Mouse (Mus musculus): ENCODE data around the gene Lif. TPM values are rescaled to one million over a fixed set of nuclear protein-coding genes. Genes with fewer than 3 reads are reported as not detected.

Lif gene
- polyA plus RNA-seq, 1 experiment from 2014 or later = not detected

DNA sequence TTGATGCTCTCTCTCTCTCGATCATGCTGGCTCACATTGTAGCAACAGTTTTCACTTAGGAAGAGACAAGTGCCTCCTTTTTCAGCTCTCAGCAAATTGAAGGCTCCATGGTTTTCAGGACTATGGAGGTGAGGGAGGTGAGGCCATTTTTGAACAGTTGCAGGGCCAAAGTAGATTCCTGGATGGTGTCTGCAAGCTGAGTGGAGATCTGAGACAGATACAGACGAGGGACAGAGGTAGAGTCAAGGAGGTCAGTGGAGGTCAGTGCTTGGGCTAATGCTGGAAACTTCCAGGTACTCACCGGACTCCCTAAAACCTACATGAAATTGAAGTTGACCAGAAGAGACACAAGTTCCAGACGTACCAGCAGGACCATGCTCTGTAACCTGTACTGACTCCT, 54.8 kb downstream of the Lif start:
- no peaks in the 10 kb centered on the region for H3K9me3 ChIP-seq (ENCODE audit: control insufficient read depth, low read length)
- no peak for DNase-seq (ENCODE audit: low spot score, missing footprints)
- H3K36me3 ChIP-seq (ENCODE audit: control insufficient read depth, insufficient read depth, low read length) = no peaks in the 10 kb centered on the region
- WGBS = 82% methylated on average over 4 of the region's 4 CpGs
- ATAC-seq (ENCODE audit: low FRiP score) = no peak
- H3K9ac ChIP-seq (ENCODE audit: low read length) = no peak overlapping the region
- no peak overlapping the region for H3K4me3 ChIP-seq (ENCODE audit: low read depth, low read length)
- no peak overlapping the region for H3K4me2 ChIP-seq
- H3K4me1 ChIP-seq (ENCODE audit: control insufficient read depth, insufficient read depth, low read length) = no peaks in the 10 kb centered on the region
- no peaks in the 10 kb centered on the region for H3K27me3 ChIP-seq (ENCODE audit: control insufficient read depth, insufficient read depth, low read length)
- H3K27ac ChIP-seq (ENCODE audit: low read depth, low read length) = no peak overlapping the region

GRCm38 (mm10) chr11:4317287-4317686, 59.9 kb downstream of the Lif start:
- 61% methylated on average over 5 of the region's 5 CpGs for WGBS
- no peak overlapping the region for H3K4me2 ChIP-seq

DNA sequence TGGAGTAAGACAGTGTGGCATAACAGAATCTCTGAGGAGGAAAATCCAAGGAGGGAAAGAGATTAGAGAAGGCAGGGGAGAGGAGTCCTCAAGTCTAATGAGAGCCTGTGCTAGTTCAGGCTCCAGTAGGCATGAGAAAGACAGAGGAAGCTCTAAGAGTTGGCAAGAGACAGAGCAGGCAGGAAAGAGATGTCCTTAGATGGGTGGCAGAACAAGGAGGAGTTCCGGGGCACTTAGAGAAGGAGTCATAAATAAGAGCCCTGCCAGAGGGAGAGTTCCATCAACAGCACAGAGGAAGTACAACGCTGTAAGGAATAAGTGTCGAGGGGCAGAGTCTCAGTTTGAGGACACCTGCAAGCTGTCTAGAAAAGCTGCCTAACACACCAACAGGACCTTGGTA, 60.7 kb downstream of the Lif start:
- no peak overlapping the region for H3K4me3 ChIP-seq (ENCODE audit: low read depth, low read length)
- no peak overlapping the region for H3K9ac ChIP-seq (ENCODE audit: low read length)
- ATAC-seq (ENCODE audit: low FRiP score) (no peak), DNase-seq (ENCODE audit: low spot score, missing footprints) (no peak)
- H3K36me3 ChIP-seq (ENCODE audit: control insufficient read depth, insufficient read depth, low read length) = no peaks in the 10 kb centered on the region
- H3K4me1 ChIP-seq (ENCODE audit: control insufficient read depth, insufficient read depth, low read length) = no peaks in the 10 kb centered on the region
- 93% methylated on average over 3 of the region's 3 CpGs for WGBS
- no peaks in the 10 kb centered on the region for H3K27me3 ChIP-seq (ENCODE audit: control insufficient read depth, insufficient read depth, low read length)
- H3K4me2 ChIP-seq = no peak overlapping the region
- no peaks in the 10 kb centered on the region for H3K9me3 ChIP-seq (ENCODE audit: control insufficient read depth, low read length)
- H3K27ac ChIP-seq (ENCODE audit: low read depth, low read length) = no peak overlapping the region

More at GRCm38 (mm10) chr11:4317287-4317686, 59.9 kb downstream of the Lif start:
- Histone ChIP-seq H3K36me3 (ENCODE audit: control insufficient read depth, insufficient read depth, low read length) (no peaks in the 10 kb centered on the region), H3K27ac (ENCODE audit: low read depth, low read length) (no peak overlapping the region), H3K27me3 (ENCODE audit: control insufficient read depth, insufficient read depth, low read length) (no peaks in the 10 kb centered on the region), H3K4me3 (ENCODE audit: low read depth, low read length) (no peak overlapping the region), H3K9ac (ENCODE audit: low read length) (no peak overlapping the region), H3K4me1 (ENCODE audit: control insufficient read depth, insufficient read depth, low read length) (no peaks in the 10 kb centered on the region), H3K9me3 (ENCODE audit: control insufficient read depth, low read length) (no peaks in the 10 kb centered on the region)
- DNase-seq (ENCODE audit: low spot score, missing footprints) (no peak), ATAC-seq (ENCODE audit: low FRiP score) (no peak)

GRCm38 (mm10) chr11:4319212-4319955, 62.0 kb downstream of the Lif start:
- Histone ChIP-seq H3K36me3 (ENCODE audit: control insufficient read depth, insufficient read depth, low read length) (no peaks in the 10 kb centered on the region), H3K4me2 (no peak overlapping the region), H3K27ac (ENCODE audit: low read depth, low read length) (no peak overlapping the region), H3K9me3 (ENCODE audit: control insufficient read depth, low read length) (no peaks in the 10 kb centered on the region), H3K9ac (ENCODE audit: low read length) (no peak overlapping the region), H3K4me1 (ENCODE audit: control insufficient read depth, insufficient read depth, low read length) (no peaks in the 10 kb centered on the region), H3K27me3 (ENCODE audit: control insufficient read depth, insufficient read depth, low read length) (no peaks in the 10 kb centered on the region), H3K4me3 (ENCODE audit: low read depth, low read length) (no peak overlapping the region)
- DNase-seq (ENCODE audit: low spot score, missing footprints) (no peak), ATAC-seq (ENCODE audit: low FRiP score) (no peak)
- WGBS = 87% methylated on average over 14 of the region's 14 CpGs

DNA sequence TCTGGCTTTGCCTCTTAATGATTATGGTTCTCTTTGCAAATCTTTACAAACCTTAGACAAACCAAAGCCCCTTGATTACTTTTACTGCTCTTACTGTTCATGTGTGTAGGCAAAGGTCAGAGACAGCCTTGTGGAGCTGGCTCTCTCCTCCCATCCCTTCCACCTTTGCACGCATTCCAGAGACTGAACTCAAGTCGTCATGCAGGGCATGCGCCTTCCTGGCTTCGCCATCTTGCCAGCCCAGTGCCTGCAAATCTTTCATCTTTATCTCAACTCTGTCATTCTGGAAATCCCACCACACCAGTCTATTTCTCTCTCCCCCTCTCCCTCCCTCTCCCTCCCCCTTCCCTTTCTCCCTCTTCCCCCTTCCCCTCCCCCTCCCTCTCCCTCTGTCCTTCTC, 63.5 kb downstream of the Lif start:
- DNase-seq (ENCODE audit: low spot score, missing footprints) (peak; percentile 80), ATAC-seq (ENCODE audit: low FRiP score) (no peak)
- H3K4me2 ChIP-seq = no peak overlapping the region
- no peaks in the 10 kb centered on the region for H3K9me3 ChIP-seq (ENCODE audit: control insufficient read depth, low read length)
- 62% methylated on average over 4 of the region's 4 CpGs for WGBS
- H3K27ac ChIP-seq (ENCODE audit: low read depth, low read length) = no peak overlapping the region
- no peak overlapping the region for H3K4me3 ChIP-seq (ENCODE audit: low read depth, low read length)
- H3K27me3 ChIP-seq (ENCODE audit: control insufficient read depth, insufficient read depth, low read length) = no peaks in the 10 kb centered on the region
- H3K36me3 ChIP-seq (ENCODE audit: control insufficient read depth, insufficient read depth, low read length) = no peaks in the 10 kb centered on the region
- no peaks in the 10 kb centered on the region for H3K4me1 ChIP-seq (ENCODE audit: control insufficient read depth, insufficient read depth, low read length)
- no peak overlapping the region for H3K9ac ChIP-seq (ENCODE audit: low read length)

Other genes starting within 250 kb of the Lif start
- not detected in 2 replicates for gene Sec14l4, start 226.1 kb upstream of the Lif start, polyA plus RNA-seq (2014; fragmentation: Nextera tagmentation; extraction: Ambion mirVana)
- gene Sec14l3, start 192.7 kb upstream of the Lif start, polyA plus RNA-seq (2014; fragmentation: Nextera tagmentation; extraction: Ambion mirVana) = not detected in 2 replicates
- 5.7 TPM in 2 replicates for gene Mtfp1, start 162.1 kb upstream of the Lif start, polyA plus RNA-seq (2014; fragmentation: Nextera tagmentation; extraction: Ambion mirVana)
- gene Sec14l2, start 134.1 kb upstream of the Lif start, polyA plus RNA-seq (2014; fragmentation: Nextera tagmentation; extraction: Ambion mirVana) = 1.9 TPM in 2 replicates
- gene Rnf215, start 122.4 kb upstream of the Lif start, polyA plus RNA-seq (2014; fragmentation: Nextera tagmentation; extraction: Ambion mirVana) = 23.5 and 26.7 TPM in 2 replicates
- 2.5 and 3.1 TPM in 2 replicates for gene Ccdc157, start 97.3 kb upstream of the Lif start, polyA plus RNA-seq (2014; fragmentation: Nextera tagmentation; extraction: Ambion mirVana)
- gene Sf3a1, start 97.2 kb upstream of the Lif start, polyA plus RNA-seq (2014; fragmentation: Nextera tagmentation; extraction: Ambion mirVana) = 92.1 and 93.6 TPM in 2 replicates
- gene Tbc1d10a, start 70.8 kb upstream of the Lif start, polyA plus RNA-seq (2014; fragmentation: Nextera tagmentation; extraction: Ambion mirVana) = 14.6 and 17.3 TPM in 2 replicates
- 2.5 and 2.7 TPM in 2 replicates for gene Castor1, start 39.3 kb upstream of the Lif start, polyA plus RNA-seq (2014; fragmentation: Nextera tagmentation; extraction: Ambion mirVana)
- not detected in 2 replicates for gene Osm, start 21.1 kb upstream of the Lif start, polyA plus RNA-seq (2014; fragmentation: Nextera tagmentation; extraction: Ambion mirVana)
- gene Hormad2, start 183.5 kb downstream of the Lif start, polyA plus RNA-seq (2014; fragmentation: Nextera tagmentation; extraction: Ambion mirVana) = 0.07 TPM in 1 of 2 replicates, not detected in the other